31 mouse cellular contexts compared by ENCODE assay signal in genomic region chr5:65829059-65829458, GRCm38 (mm10). TPM values are rescaled to one million over a fixed set of nuclear protein-coding genes. Genes with fewer than 3 reads are reported as not detected.
DNase-seq lines count a peak whose midpoint lies in the region; ATAC-seq and TF ChIP-seq lines count a peak whose summit lies in the region.
"Had no signal": no experiment of that assay in that cellular context is flagged by ENCODE, and none has a peak within 500 bp of the region (broad histone marks: within the 10 kb centered on the region; RNA-seq: fewer than 3 reads in every experiment).

No protein-coding gene starts in this region.

- no peaks in the 10 kb centered on the region for H3K27me3 ChIP-seq in lung, embryonic 14.5 days (ENCODE audit: insufficient read depth, low read length)
- no peaks in the 10 kb centered on the region for H3K27me3 ChIP-seq in lung, postnatal 0 days (replicated peaks; ENCODE audit: insufficient read depth, low read length)
- no peaks in the 10 kb centered on the region for H3K27me3 ChIP-seq in lung, embryonic 16.5 days (ENCODE audit: control insufficient read depth, insufficient read depth, low read depth, low read length)
- H3K27me3 ChIP-seq: CH12.LX; embryonic facial prominence, embryonic 13.5 days; embryonic facial prominence, embryonic 15.5 days; forebrain, embryonic 12.5 days; Patski had no signal

- intact Hi-C loops in heart, postnatal 25 days (cut with DNase I), result no loop called here

- H3K9me3 ChIP-seq in lung, embryonic 14.5 days (ENCODE audit: low read depth, low read length), result no peaks in the 10 kb centered on the region
- H3K9me3 ChIP-seq in lung, postnatal 0 days (ENCODE audit: low read length), result no peaks in the 10 kb centered on the region
- H3K9me3 ChIP-seq in lung, embryonic 16.5 days (ENCODE audit: control insufficient read depth, low read length), result no peaks in the 10 kb centered on the region
- H3K9me3 ChIP-seq: embryonic facial prominence, embryonic 13.5 days; embryonic facial prominence, embryonic 15.5 days; forebrain, embryonic 10.5 days; forebrain, embryonic 12.5 days; G1E had no signal

- no peak overlapping the region for H3K4me3 ChIP-seq in lung, embryonic 14.5 days (ENCODE audit: low read depth, low read length)
- H3K4me3 ChIP-seq in lung, postnatal 0 days (ENCODE audit: low read depth, low read length), result no peak overlapping the region
- no peak overlapping the region for H3K4me3 ChIP-seq in lung, embryonic 16.5 days (ENCODE audit: low read length)
- H3K4me3 ChIP-seq: embryonic facial prominence, embryonic 13.5 days; embryonic facial prominence, embryonic 15.5 days; erythroblast, embryonic 14.5 days; forebrain, embryonic 10.5 days; forebrain, embryonic 12.5 days had no signal

- no peak for TF ChIP-seq CTCF in lung, embryonic 14.5 days (IDR thresholded peaks at IDR 0.05; ENCODE audit: low read depth)
- no peak for TF ChIP-seq CTCF in lung, postnatal 0 days (IDR thresholded peaks at IDR 0.05)

- H3K36me3 ChIP-seq in lung, embryonic 14.5 days (ENCODE audit: insufficient read depth), result peaks cover 29% of the 10 kb centered on the region
- peaks cover 9% of the 10 kb centered on the region for H3K36me3 ChIP-seq in lung, postnatal 0 days (ENCODE audit: insufficient read depth, low read length)
- H3K36me3 ChIP-seq in lung, embryonic 16.5 days (ENCODE audit: control insufficient read depth, insufficient read depth, low read length), result peaks cover 6% of the 10 kb centered on the region; the same call in 1 of the 2 replicates

- TF ChIP-seq EP300 in lung, postnatal 0 days (IDR thresholded peaks at IDR 0.05), result no peak

- ATAC-seq in lung, embryonic 14.5 days (ENCODE audit: insufficient read depth), result peak; percentile 52; the same call in 1 of the 2 replicates
- no peak for ATAC-seq in lung, postnatal 0 days
- peak; percentile 49; the same call in 1 of the 2 replicates for ATAC-seq in lung, embryonic 16.5 days (ENCODE audit: low read depth)
- ATAC-seq: activated CD4-positive, CD25-positive, alpha-beta regulatory T cell, adult 4 months; CD4-positive, CD25-positive, alpha-beta regulatory T cell, adult 4 months; forebrain, embryonic 14.5 days; forebrain, embryonic 16.5 days; Patski had no signal

- H3K9ac ChIP-seq in lung, embryonic 14.5 days, result no peak overlapping the region
- no peak overlapping the region for H3K9ac ChIP-seq in lung, postnatal 0 days (replicated peaks; ENCODE audit: low read depth)
- no peak overlapping the region for H3K9ac ChIP-seq in lung, embryonic 16.5 days (ENCODE audit: low read length)
- H3K9ac ChIP-seq: embryonic facial prominence, embryonic 13.5 days; embryonic facial prominence, embryonic 15.5 days; forebrain, embryonic 12.5 days had no signal

- H3K4me1 ChIP-seq in lung, embryonic 14.5 days (ENCODE audit: insufficient read depth), result no peaks in the 10 kb centered on the region
- H3K4me1 ChIP-seq in lung, postnatal 0 days (ENCODE audit: insufficient read depth, low read depth, low read length), result no peaks in the 10 kb centered on the region
- no peaks in the 10 kb centered on the region for H3K4me1 ChIP-seq in lung, embryonic 16.5 days (replicated peaks; ENCODE audit: control insufficient read depth, insufficient read depth, low read length)
- H3K4me1 ChIP-seq: embryonic facial prominence, embryonic 13.5 days; embryonic facial prominence, embryonic 15.5 days; forebrain, embryonic 10.5 days; forebrain, embryonic 12.5 days had no signal

- H3K27ac ChIP-seq in lung, embryonic 14.5 days (ENCODE audit: low read depth), result peak overlapping the region; percentile 38; the same call in 1 of the 2 replicates
- no peak overlapping the region for H3K27ac ChIP-seq in lung, postnatal 0 days (ENCODE audit: low read length)
- no peak overlapping the region for H3K27ac ChIP-seq in lung, embryonic 16.5 days (ENCODE audit: low read length)
- H3K27ac ChIP-seq: embryonic facial prominence, embryonic 13.5 days; embryonic facial prominence, embryonic 15.5 days; forebrain, embryonic 10.5 days; forebrain, embryonic 12.5 days had no signal

- peak; percentile 17 for DNase-seq in heart, adult 11 months
- no peak for DNase-seq in heart, postnatal 25 days (ENCODE audit: low spot score)
- peak; percentile 68 for DNase-seq in lung, embryonic 14.5 days
- no peak for DNase-seq in lung, postnatal 0 days (ENCODE audit: low spot score)
- no peak for DNase-seq in lung, adult 18-20 months
- peak; percentile 56 for DNase-seq in naive thymus-derived CD4-positive, alpha-beta T cell, adult 2 months (ENCODE audit: low read depth)
- DNase-seq in spleen, postnatal 10 days (ENCODE audit: low spot score in 2 of 2), result no peak
- DNase-seq: adrenal gland, adult 2 months; adrenal gland, postnatal 10 days; adrenal gland, postnatal 25 days; cerebellum, adult 11 months; cerebellum, adult 18-20 months; cerebellum, adult 8-10 months; cerebellum, adult 9-11 months; cerebellum, postnatal 14 days; cerebellum, postnatal 36 days; embryo, embryonic 11 days had no signal

- H3K4me2 ChIP-seq in lung, embryonic 14.5 days, result no peak overlapping the region
- H3K4me2 ChIP-seq in lung, postnatal 0 days (replicated peaks; ENCODE audit: low read depth, low read length), result no peak overlapping the region
- H3K4me2 ChIP-seq in lung, embryonic 16.5 days (ENCODE audit: low read depth, low read length), result no peak overlapping the region
- H3K4me2 ChIP-seq: embryonic facial prominence, embryonic 13.5 days; embryonic facial prominence, embryonic 15.5 days; forebrain, embryonic 12.5 days had no signal

- 47% methylated on average over 2 of the region's 2 CpGs for WGBS in lung, embryonic 14.5 days
- WGBS in lung, postnatal 0 days, result 51% methylated on average over 2 of the region's 2 CpGs
- WGBS in lung, embryonic 16.5 days, result 45% methylated on average over 2 of the region's 2 CpGs

RNA-seq across cellular contexts. Expression of gene Rhoh, which starts 32.0 kb away (rescaled TPM):
- total RNA-seq in heart, postnatal 25 days (2021), result under 1 TPM; 0.42 to 0.87 TPM
- polyA plus RNA-seq in lung, embryonic 14.5 days (2014; fragmentation: Nextera tagmentation; extraction: Ambion mirVana), result 0.57 and 0.76 TPM in 2 replicates
- 0.90 and 0.98 TPM in 2 replicates for polyA plus RNA-seq in lung, postnatal 0 days (2015; fragmentation: Nextera tagmentation; extraction: Ambion mirVana)
- polyA plus RNA-seq in lung, embryonic 16.5 days (2015; fragmentation: Nextera tagmentation; extraction: Ambion mirVana), result 1.3 and 4.1 TPM in 2 replicates
- polyA plus RNA-seq: C2C12; erythroblast, embryonic 14.5 days; G1E had no signal

Comparison
In these comparisons a context has a peak if more than half of its experiments do, and no peak if none do; other contexts are left out.
1. DNase-seq: peak in heart, adult 11 months (single experiment), lung, embryonic 14.5 days (single experiment) and naive thymus-derived CD4-positive, alpha-beta T cell, adult 2 months (single experiment); none in heart, postnatal 25 days (single experiment), lung, postnatal 0 days (single experiment), lung, adult 18-20 months (0 of 2) and spleen, postnatal 10 days (0 of 2).